Mouse (Mus musculus) midbrain, embryonic 14.5 days (tissue): ENCODE measurements at regions not wholly inside any gene's neighbourhood (a gene's known extent, or its start where the extent isn't known, plus 50 kb on each side); places are given as distances from the start of the nearest gene placed in this dataset.

Source experiments
- ATAC-seq: fragments of 200-750 bp; cut with Nextera tagmentation; 2 replicates; pipeline ENCODE4 v1.8.0; 2017; ENCODE audit warnings: moderate number of reproducible peaks, moderate library complexity; ENCODE audit not compliant: low FRiP score, low TSS enrichment
- DNase-seq: peaks from one replicate; pipeline ENCODE4 v3.0.0-alpha.2; 2015
- H3K27ac ChIP-seq: fragments of 300-500 bp; sonication (generic); replicated peaks from 2 replicates; pipeline ENCODE4 v1.5.1; 2014; ENCODE audit warnings: mild to moderate bottlenecking, low read depth, low read length, moderate library complexity
- H3K27me3 ChIP-seq: fragments of 300-500 bp; sonication (generic); 2 replicates; pipeline ENCODE4 v1.6.1; 2014; ENCODE audit warnings: low read length, control low read depth, mixed read lengths; ENCODE audit not compliant: control insufficient read depth, insufficient read depth
- H3K36me3 ChIP-seq: fragments of 300-500 bp; sonication (generic); 2 replicates; pipeline ENCODE4 v1.6.1; 2014; ENCODE audit warnings: low read length, control low read depth; ENCODE audit not compliant: control insufficient read depth, insufficient read depth
- H3K4me1 ChIP-seq: fragments of 300-500 bp; sonication (generic); 2 replicates; pipeline ENCODE4 v1.6.1; 2014; ENCODE audit warnings: mild to moderate bottlenecking, antibody characterized with exemption, low read length, control low read depth; ENCODE audit not compliant: control insufficient read depth, insufficient read depth
- H3K4me2 ChIP-seq: fragments of 300-500 bp; sonication (generic); 2 replicates; pipeline ENCODE4 v1.6.1; 2014; ENCODE audit warnings: mild to moderate bottlenecking, low read length, moderate library complexity
- H3K4me3 ChIP-seq: fragments of 300-500 bp; sonication (generic); replicated peaks from 2 replicates; pipeline ENCODE4 v1.5.1; 2014; ENCODE audit warnings: low read depth, low read length
- H3K9ac ChIP-seq: fragments of 300-500 bp; sonication (generic); replicated peaks from 2 replicates; pipeline ENCODE4 v1.6.1; 2014; ENCODE audit warnings: mild to moderate bottlenecking, low read length, moderate library complexity
- H3K9me3 ChIP-seq: fragments of 300-500 bp; sonication (generic); 2 replicates; pipeline ENCODE4 v1.6.1; 2016; ENCODE audit warnings: low read length, control low read depth, mixed read lengths; ENCODE audit not compliant: control insufficient read depth
- WGBS: fragments of 180-500 bp; shearing (Covaris S2); extraction: QIAGEN DNeasy Blood & Tissue Kit; methylation state at CpG from one replicate; pipeline ENCODE4 v1.1.7; 2014; 5-methylcytosine and 5-hydroxymethylcytosine counted together

GRCm38 (mm10) chr13:25695956-25696355 lies 425.7 kb upstream of the Nrsn1 start:
- Histone ChIP-seq H3K4me2 (no peak overlapping the region), H3K36me3 (no peaks in the 10 kb centered on the region), H3K27me3 (no peaks in the 10 kb centered on the region), H3K9me3 (no peaks in the 10 kb centered on the region), H3K27ac (no peak overlapping the region), H3K9ac (no peak overlapping the region), H3K4me1 (no peaks in the 10 kb centered on the region), H3K4me3 (no peak overlapping the region)
- 98% methylated on average over 1 of the region's 1 CpGs for WGBS
- ATAC-seq (no peak), DNase-seq (no peak)

- peak; percentile 1 for DNase-seq
- no peak for ATAC-seq
- H3K4me2 ChIP-seq = no peak overlapping the region
- no peak overlapping the region for H3K27ac ChIP-seq
- H3K4me1 ChIP-seq = no peaks in the 10 kb centered on the region
- no peaks in the 10 kb centered on the region for H3K36me3 ChIP-seq
- no peaks in the 10 kb centered on the region for H3K9me3 ChIP-seq
- H3K4me3 ChIP-seq = no peak overlapping the region
- H3K27me3 ChIP-seq = no peaks in the 10 kb centered on the region
- H3K9ac ChIP-seq = no peak overlapping the region
- WGBS = 87% methylated on average over 14 of the region's 14 CpGs
Measured at GRCm38 (mm10) chr13:25695017-25695604, 424.8 kb upstream of the Nrsn1 start.

GRCm38 (mm10) chr13:25678221-25678735 lies 408.0 kb upstream of the Nrsn1 start:
- Histone ChIP-seq H3K4me1 (no peaks in the 10 kb centered on the region), H3K4me2 (no peak overlapping the region), H3K36me3 (no peaks in the 10 kb centered on the region), H3K9me3 (no peaks in the 10 kb centered on the region), H3K9ac (no peak overlapping the region), H3K27me3 (no peaks in the 10 kb centered on the region), H3K4me3 (no peak overlapping the region), H3K27ac (no peak overlapping the region)
- WGBS = 89% methylated on average over 2 of the region's 2 CpGs
- ATAC-seq (no peak), DNase-seq (no peak)

DNA sequence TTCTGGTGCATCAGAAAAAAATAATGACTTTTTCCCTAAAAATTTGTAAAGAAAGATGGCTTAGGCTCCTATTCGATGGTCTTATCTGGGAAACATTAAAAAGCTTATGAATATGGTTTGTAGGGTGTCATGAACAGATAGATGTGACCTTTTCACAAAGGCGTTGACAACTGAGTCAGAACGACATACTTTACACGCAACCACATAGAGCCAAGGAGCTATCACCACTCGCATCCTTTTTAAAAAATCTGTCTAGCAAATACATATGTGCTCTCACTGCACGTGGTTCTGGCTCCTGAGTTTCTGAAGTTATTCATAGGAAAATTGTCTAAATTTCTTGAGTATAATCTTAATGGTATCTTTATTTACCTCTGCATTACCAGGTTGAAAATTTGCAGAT lies 404.9 kb upstream of the Nrsn1 start:
- H3K27ac ChIP-seq = no peak overlapping the region
- no peaks in the 10 kb centered on the region for H3K27me3 ChIP-seq
- no peaks in the 10 kb centered on the region for H3K36me3 ChIP-seq
- ATAC-seq (no peak), DNase-seq (no peak)
- WGBS = 94% methylated on average over 6 of the region's 6 CpGs
- no peak overlapping the region for H3K4me2 ChIP-seq
- H3K4me3 ChIP-seq = no peak overlapping the region
- H3K9me3 ChIP-seq = no peaks in the 10 kb centered on the region
- no peak overlapping the region for H3K9ac ChIP-seq
- no peaks in the 10 kb centered on the region for H3K4me1 ChIP-seq

- WGBS = 90% methylated on average over 3 of the region's 3 CpGs
- H3K36me3 ChIP-seq = no peaks in the 10 kb centered on the region
- no peak overlapping the region for H3K27ac ChIP-seq
- ATAC-seq = no peak
- H3K27me3 ChIP-seq = no peaks in the 10 kb centered on the region
- H3K4me3 ChIP-seq = no peak overlapping the region
- H3K9ac ChIP-seq = no peak overlapping the region
- H3K4me2 ChIP-seq = no peak overlapping the region
- DNase-seq = no peak
- no peaks in the 10 kb centered on the region for H3K4me1 ChIP-seq
- H3K9me3 ChIP-seq = no peaks in the 10 kb centered on the region
Measured at GRCm38 (mm10) chr13:25666022-25666421, 395.7 kb upstream of the Nrsn1 start.

- ATAC-seq = no peak
- no peak overlapping the region for H3K27ac ChIP-seq
- H3K4me2 ChIP-seq = no peak overlapping the region
Measured at GRCm38 (mm10) chr13:25664963-25665606, 394.8 kb upstream of the Nrsn1 start.

DNA sequence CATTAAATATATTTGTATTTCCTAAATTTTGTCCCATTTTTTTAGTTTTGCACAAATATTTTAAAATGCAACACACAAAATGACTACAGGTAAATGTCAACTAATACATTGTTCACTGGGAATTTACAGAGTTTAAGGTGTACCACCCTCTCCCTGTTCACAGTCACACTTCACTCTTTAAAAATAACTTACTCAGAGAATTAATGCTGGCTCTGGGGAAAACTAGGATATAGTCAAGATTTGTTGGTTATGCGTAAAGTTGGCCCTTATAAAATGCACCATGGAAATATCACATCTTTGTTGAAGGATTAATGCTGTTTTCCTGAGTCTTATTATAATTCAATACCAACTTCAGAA lies 378.1 kb upstream of the Nrsn1 start:
- H3K27me3 ChIP-seq = no peaks in the 10 kb centered on the region
- WGBS = 91% methylated on average over 1 of the region's 1 CpGs
- H3K4me1 ChIP-seq = no peaks in the 10 kb centered on the region
- H3K4me3 ChIP-seq = no peak overlapping the region
- H3K9me3 ChIP-seq = no peaks in the 10 kb centered on the region
- no peak overlapping the region for H3K27ac ChIP-seq
- H3K36me3 ChIP-seq = no peaks in the 10 kb centered on the region
- ATAC-seq (no peak), DNase-seq (no peak)
- no peak overlapping the region for H3K4me2 ChIP-seq
- no peak overlapping the region for H3K9ac ChIP-seq

More at GRCm38 (mm10) chr13:25664963-25665606, 394.8 kb upstream of the Nrsn1 start:
- Histone ChIP-seq H3K4me1 (no peaks in the 10 kb centered on the region), H3K9ac (no peak overlapping the region), H3K36me3 (no peaks in the 10 kb centered on the region), H3K4me3 (no peak overlapping the region), H3K27me3 (no peaks in the 10 kb centered on the region), H3K9me3 (no peaks in the 10 kb centered on the region)
- DNase-seq = no peak
- WGBS = 86% methylated on average over 2 of the region's 2 CpGs

DNA sequence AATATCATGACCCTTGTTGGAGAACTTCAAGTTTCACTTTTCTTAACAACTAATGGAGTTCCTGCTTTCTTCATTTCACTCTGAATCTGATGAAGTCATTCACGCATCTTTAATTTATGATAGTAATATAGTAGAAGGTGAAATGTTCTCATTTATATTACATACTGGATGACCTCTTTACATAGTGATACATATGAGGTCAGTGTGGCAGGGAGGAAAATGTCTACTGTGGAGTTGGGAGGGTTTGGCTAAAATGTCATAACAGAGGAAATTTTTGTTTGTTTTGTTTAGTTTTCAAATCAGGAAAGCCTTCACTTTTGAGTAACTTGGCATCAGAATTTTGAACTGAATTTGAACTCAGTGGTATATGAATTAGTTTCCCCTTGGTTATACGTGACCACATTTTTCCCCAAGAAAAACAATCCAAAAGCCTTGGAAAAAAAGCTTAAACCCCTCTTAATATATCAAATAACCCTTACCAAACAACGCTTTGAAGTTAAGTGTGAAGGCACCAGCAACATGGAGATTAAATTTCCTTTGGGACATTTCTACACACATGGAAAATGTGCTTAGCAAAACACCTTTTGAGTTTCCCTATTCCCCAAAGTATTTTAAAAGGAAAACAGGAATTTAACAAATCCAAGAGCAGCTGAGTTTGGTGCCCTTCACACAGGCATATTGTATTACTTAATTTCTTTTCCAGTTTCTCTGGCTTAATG lies 377.6 kb upstream of the Nrsn1 start:
- no peak for ATAC-seq
- no peak overlapping the region for H3K4me3 ChIP-seq
- 85% methylated on average over 3 of the region's 3 CpGs for WGBS
- no peaks in the 10 kb centered on the region for H3K4me1 ChIP-seq
- no peaks in the 10 kb centered on the region for H3K9me3 ChIP-seq
- H3K27ac ChIP-seq = no peak overlapping the region
- DNase-seq = no peak
- H3K4me2 ChIP-seq = no peak overlapping the region
- no peak overlapping the region for H3K9ac ChIP-seq
- H3K36me3 ChIP-seq = no peaks in the 10 kb centered on the region
- no peaks in the 10 kb centered on the region for H3K27me3 ChIP-seq
